Mouse (Mus musculus) kidney, postnatal 0 days (tissue): ENCODE measurements around the gene Gcdh. TPM values are rescaled to one million over a fixed set of nuclear protein-coding genes. Genes with fewer than 3 reads are reported as not detected.

ENCODE experiments used
- ATAC-seq: fragments of 200-750 bp; cut with Nextera tagmentation; replicated peaks from 2 replicates; pipeline ENCODE4 v1.8.0; 2017; ENCODE audit warnings: low read depth, moderate number of reproducible peaks, moderate TSS enrichment, moderate library complexity; ENCODE audit not compliant: low FRiP score
- DNase-seq: peaks from one replicate; pipeline ENCODE4 v3.0.0-alpha.2; 2016; ENCODE audit warnings: low spot score
- H3K27ac ChIP-seq: fragments of 300-500 bp; sonication (generic); 2 replicates; pipeline ENCODE4 v1.5.1; 2014; ENCODE audit warnings: mild to moderate bottlenecking
- H3K27me3 ChIP-seq: fragments of 300-500 bp; sonication (generic); 2 replicates; pipeline ENCODE4 v1.6.1; 2014; ENCODE audit warnings: low read length, mixed read lengths; ENCODE audit not compliant: insufficient read depth
- H3K36me3 ChIP-seq: fragments of 300-500 bp; sonication (generic); 2 replicates; pipeline ENCODE4 v1.6.1; 2014; ENCODE audit warnings: low read length, mixed read lengths; ENCODE audit not compliant: insufficient read depth
- H3K4me1 ChIP-seq: fragments of 300-500 bp; sonication (generic); replicated peaks from 2 replicates; pipeline ENCODE4 v1.6.1; 2014; ENCODE audit warnings: antibody characterized with exemption, low read length, mixed read lengths; ENCODE audit not compliant: insufficient read depth
- H3K4me2 ChIP-seq: fragments of 300-500 bp; sonication (generic); 2 replicates; pipeline ENCODE4 v1.6.1; 2014; ENCODE audit warnings: mild to moderate bottlenecking, low read length, moderate library complexity, mixed read lengths
- H3K4me3 ChIP-seq: fragments of 300-500 bp; sonication (generic); replicated peaks from 2 replicates; pipeline ENCODE4 v1.5.1; 2014; ENCODE audit warnings: low read depth, low read length
- H3K9ac ChIP-seq: fragments of 300-500 bp; sonication (generic); 2 replicates; pipeline ENCODE4 v1.6.1; 2014; ENCODE audit warnings: low read depth, low read length
- H3K9me3 ChIP-seq: fragments of 300-500 bp; sonication (generic); replicated peaks from 2 replicates; pipeline ENCODE4 v1.6.1; 2016; ENCODE audit warnings: low read length, inconsistent platforms, mixed read lengths
- CTCF ChIP-seq: IDR thresholded peaks from 2 replicates; pipeline ENCODE4 v1.5.1; 2016; ENCODE audit warnings: antibody characterized with exemption, low read depth, mild to moderate bottlenecking, moderate library complexity
- WGBS: fragments of 180-500 bp; shearing (Covaris S2); extraction: QIAGEN DNeasy Blood & Tissue Kit; methylation state at CpG from one replicate; pipeline ENCODE4 v1.1.7; 2014; 5-methylcytosine and 5-hydroxymethylcytosine counted together
- microRNA-seq: library from miRNA; unstranded; fragments of <30 nt; microRNA quantifications from one replicate; pipeline ENCODE4, GENCODE M21; 2016
- polyA plus RNA-seq: library from polyadenylated mRNA; unstranded; fragments of >200 nt; fragmentation: Nextera tagmentation; extraction: Ambion mirVana; gene quantifications from 2 replicates; pipeline ENCODE4 v1.2.1, GENCODE M21; 2015

Gcdh gene
- polyA plus RNA-seq, 1 experiment from 2014 or later: 59.2 TPM

DNA sequence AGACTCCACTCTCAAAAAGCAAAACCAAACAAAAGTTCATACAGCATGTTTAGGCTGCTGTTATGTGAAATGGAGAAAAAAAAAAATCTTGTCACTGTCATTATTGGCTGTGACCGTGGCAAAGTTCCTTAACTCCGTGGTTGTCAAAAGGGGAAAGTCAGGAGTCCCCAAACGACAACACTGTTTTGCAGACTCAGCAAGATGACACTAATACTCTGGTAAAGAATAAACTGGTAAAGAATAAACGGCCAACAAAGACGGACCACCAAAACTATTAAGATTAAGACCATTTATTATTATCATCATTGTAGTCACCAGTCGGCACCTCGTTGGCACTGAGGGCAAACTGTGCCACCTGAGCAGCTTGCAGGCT, 53.9 kb downstream of the Gcdh start:
- Histone ChIP-seq H3K27me3 (no peaks in the 10 kb centered on the region), H3K9ac (peak overlapping the region; percentile 87), H3K27ac (peak overlapping the region; percentile 92), H3K36me3 (peaks cover 65% of the 10 kb centered on the region), H3K9me3 (no peaks in the 10 kb centered on the region), H3K4me2 (peak overlapping the region; percentile 87), H3K4me1 (no peaks in the 10 kb centered on the region; the same call in 1 of the 2 replicates), H3K4me3 (peak overlapping the region; percentile 88)
- no peak for ATAC-seq
- no peak for TF ChIP-seq CTCF
- DNase-seq: no peak
- under 1% methylated on average over 7 of the region's 7 CpGs for WGBS

DNA sequence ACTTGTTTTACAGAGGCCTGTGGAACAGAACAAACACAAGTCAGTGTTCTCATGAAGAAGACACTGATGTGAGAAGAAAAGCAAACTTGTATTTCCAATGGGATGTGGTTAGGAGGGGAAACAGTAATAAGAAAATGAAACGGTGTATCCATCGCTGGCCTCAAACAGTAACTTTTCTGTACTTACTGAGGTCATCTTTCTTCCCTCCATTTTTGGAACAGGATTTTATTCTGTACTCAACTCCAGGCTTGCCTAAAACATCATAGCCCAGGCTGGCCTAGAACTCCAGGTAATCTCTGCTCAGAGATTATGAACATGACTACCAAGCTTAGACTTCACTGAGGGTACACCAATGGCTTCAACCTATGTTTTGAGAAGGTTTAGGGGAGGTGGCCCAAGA, 54.3 kb downstream of the Gcdh start:
- ATAC-seq (no peak), DNase-seq (no peak)
- no peaks in the 10 kb centered on the region for H3K27me3 ChIP-seq
- H3K9ac ChIP-seq: peak overlapping the region; percentile 87; the same call in 1 of the 2 replicates
- H3K4me2 ChIP-seq: peak overlapping the region; percentile 87
- H3K4me1 ChIP-seq: no peaks in the 10 kb centered on the region; the same call in 1 of the 2 replicates
- 82% methylated on average over 2 of the region's 2 CpGs for WGBS
- no peak for TF ChIP-seq CTCF
- H3K4me3 ChIP-seq: peak overlapping the region; percentile 88
- H3K36me3 ChIP-seq: peaks cover 65% of the 10 kb centered on the region
- H3K9me3 ChIP-seq: no peaks in the 10 kb centered on the region
- no peak overlapping the region for H3K27ac ChIP-seq

DNA sequence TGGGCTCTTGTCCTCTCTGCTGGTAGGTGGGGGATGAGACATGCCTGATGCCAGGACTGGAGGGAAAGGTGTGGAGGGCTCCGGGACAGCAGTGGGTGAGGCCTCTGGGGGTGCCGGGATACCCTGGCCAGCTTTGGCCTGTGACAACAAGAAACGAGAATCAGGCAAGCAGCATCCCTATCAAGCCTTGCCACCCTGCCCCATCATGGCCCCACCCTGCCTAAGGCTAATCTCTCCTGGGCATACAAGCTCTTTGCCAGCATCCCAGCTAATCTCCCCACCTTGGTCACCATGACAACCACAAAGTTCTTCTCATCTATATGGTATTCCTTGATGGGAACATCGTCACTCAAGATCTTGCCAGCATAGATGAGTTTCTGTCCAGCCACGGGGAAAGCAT, 55.2 kb downstream of the Gcdh start:
- H3K27ac ChIP-seq: no peak overlapping the region
- H3K9ac ChIP-seq: no peak overlapping the region
- no peak overlapping the region for H3K4me2 ChIP-seq
- ATAC-seq (no peak), DNase-seq (no peak)
- H3K27me3 ChIP-seq: no peaks in the 10 kb centered on the region
- H3K36me3 ChIP-seq: peaks cover 64% of the 10 kb centered on the region
- H3K9me3 ChIP-seq: no peaks in the 10 kb centered on the region
- H3K4me3 ChIP-seq: no peak overlapping the region
- TF ChIP-seq CTCF: no peak
- WGBS: 82% methylated on average over 5 of the region's 5 CpGs
- no peaks in the 10 kb centered on the region; the same call in 1 of the 2 replicates for H3K4me1 ChIP-seq

DNA sequence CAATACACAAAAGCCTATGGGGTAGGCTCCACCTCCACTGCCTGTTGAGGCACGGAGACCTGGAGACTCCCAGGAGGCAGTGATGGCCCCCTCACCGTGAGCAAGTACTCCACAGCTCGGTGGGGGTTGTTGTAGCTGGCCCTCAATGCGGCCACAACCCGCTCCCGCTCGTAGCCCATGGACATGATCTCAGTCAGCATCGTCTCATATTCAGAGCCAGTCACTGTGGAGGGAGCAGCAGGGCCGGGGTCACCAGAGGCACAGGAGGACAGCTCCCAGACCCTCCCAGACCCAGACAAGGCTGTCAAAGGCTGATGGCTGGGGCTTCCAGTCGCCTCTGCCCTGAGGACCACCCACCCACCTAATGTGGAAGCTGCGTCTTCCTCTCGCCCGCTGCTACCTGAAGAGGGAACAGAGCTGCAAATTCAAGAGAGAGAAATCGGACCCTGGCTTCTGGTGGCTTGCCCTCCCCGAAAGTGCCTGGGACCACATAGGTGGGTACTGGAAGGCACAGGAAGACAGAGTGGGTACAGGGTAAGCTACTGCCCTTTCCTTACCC, 55.7 kb downstream of the Gcdh start:
- H3K9me3 ChIP-seq: no peaks in the 10 kb centered on the region
- no peak overlapping the region for H3K27ac ChIP-seq
- H3K36me3 ChIP-seq: peaks cover 59% of the 10 kb centered on the region
- no peak overlapping the region for H3K4me3 ChIP-seq
- no peaks in the 10 kb centered on the region for H3K27me3 ChIP-seq
- no peak overlapping the region for H3K4me2 ChIP-seq
- no peak for DNase-seq
- no peak for TF ChIP-seq CTCF
- ATAC-seq: no peak
- 64% methylated on average over 15 of the region's 15 CpGs for WGBS
- H3K4me1 ChIP-seq: no peaks in the 10 kb centered on the region; the same call in 1 of the 2 replicates
- H3K9ac ChIP-seq: no peak overlapping the region

DNA sequence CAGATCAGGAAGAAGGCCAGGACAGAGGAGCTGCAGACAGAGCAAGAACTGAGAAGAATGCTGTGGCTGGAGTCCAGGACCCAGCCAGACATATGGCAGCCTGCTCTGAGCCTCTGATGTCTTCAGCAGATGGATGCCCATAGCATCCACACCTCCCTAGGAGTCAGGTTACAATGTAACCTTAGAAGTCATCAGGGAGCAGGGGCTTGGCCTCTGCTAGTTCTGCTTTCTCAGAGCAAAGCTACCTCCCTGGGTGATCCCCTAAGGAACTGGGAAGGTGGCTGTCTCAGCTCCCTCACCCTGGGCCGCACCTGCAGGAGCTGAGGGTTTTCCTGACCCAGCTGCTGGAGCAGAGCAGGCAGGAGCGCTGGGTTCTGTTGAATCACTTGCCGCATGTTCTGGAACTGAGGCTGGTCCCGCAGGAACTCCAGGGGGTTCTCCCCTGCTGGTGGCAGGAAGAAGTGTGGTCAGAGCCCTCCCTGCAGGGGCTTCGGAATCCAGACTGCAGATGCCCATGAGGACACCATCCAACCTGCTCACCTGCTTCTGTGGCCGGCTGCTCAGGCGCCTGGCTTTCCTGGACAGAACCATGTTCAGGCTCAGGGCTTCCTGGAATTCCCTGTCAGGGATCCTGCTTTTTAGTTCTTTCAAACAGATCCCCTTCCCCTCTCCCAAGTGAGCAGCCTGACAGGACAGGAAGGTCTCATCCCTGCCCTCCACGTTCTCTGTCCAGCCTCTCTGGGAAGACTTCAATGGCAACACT, 56.4 kb downstream of the Gcdh start:
- DNase-seq (peak; percentile 73), ATAC-seq (no peak; the same call in 1 of the 2 replicates)
- H3K4me2 ChIP-seq: no peak overlapping the region
- no peaks in the 10 kb centered on the region for H3K9me3 ChIP-seq
- no peak overlapping the region for H3K4me3 ChIP-seq
- H3K27me3 ChIP-seq: no peaks in the 10 kb centered on the region
- no peak overlapping the region for H3K27ac ChIP-seq
- TF ChIP-seq CTCF: no peak
- H3K4me1 ChIP-seq: no peaks in the 10 kb centered on the region; the same call in 1 of the 2 replicates
- H3K9ac ChIP-seq: no peak overlapping the region
- WGBS: 31% methylated on average over 8 of the region's 8 CpGs
- H3K36me3 ChIP-seq: peaks cover 52% of the 10 kb centered on the region

Small RNA genes lying within 50 kb of the gene (microRNA-seq; reads per million reads assigned to microRNA genes)
- not detected for gene Gm24197
- gene Mir7069: 1.6 reads per million

Other genes starting within 250 kb of the Gcdh start
- gene Ier2, start 231.1 kb downstream of the Gcdh start, polyA plus RNA-seq: 77.4 and 83.8 TPM in 2 replicates
- 55.3 and 56.1 TPM in 2 replicates for gene Trmt1, start 207.6 kb downstream of the Gcdh start, polyA plus RNA-seq
- 15.9 and 16.1 TPM in 2 replicates for gene Nacc1, start 206.1 kb downstream of the Gcdh start, polyA plus RNA-seq
- 6.1 and 6.4 TPM in 2 replicates for gene Lyl1, start 192.5 kb downstream of the Gcdh start, polyA plus RNA-seq
- 1.9 and 2.5 TPM in 2 replicates for gene G430095P16Rik, start 170.9 kb downstream of the Gcdh start, polyA plus RNA-seq
- 21.1 and 22.3 TPM in 2 replicates for gene Nfix, start 93.6 kb downstream of the Gcdh start, polyA plus RNA-seq
- 7.0 and 7.4 TPM in 2 replicates for gene Dand5, start 71.1 kb downstream of the Gcdh start, polyA plus RNA-seq
- 51.0 and 54.3 TPM in 2 replicates for gene Gadd45gip1, start 62.4 kb downstream of the Gcdh start, polyA plus RNA-seq
- gene Rad23a, start 53.3 kb downstream of the Gcdh start, polyA plus RNA-seq: 97.1 and 98.9 TPM in 2 replicates
- gene Calr, start 47.0 kb downstream of the Gcdh start, polyA plus RNA-seq: 644 and 753 TPM in 2 replicates
- 68.2 and 74.7 TPM in 2 replicates for gene Farsa, start 36.9 kb downstream of the Gcdh start, polyA plus RNA-seq
- 43.0 and 45.7 TPM in 2 replicates for gene Syce2, start 21.8 kb downstream of the Gcdh start, polyA plus RNA-seq
- 1.1 and 1.8 TPM in 2 replicates for gene Klf1, start 8.0 kb upstream of the Gcdh start, polyA plus RNA-seq
- gene Dnase2a, start 14.6 kb upstream of the Gcdh start, polyA plus RNA-seq: 12.3 and 13.2 TPM in 2 replicates
- 0.04 and 0.08 TPM in 2 replicates for gene Mast1, start 43.4 kb upstream of the Gcdh start, polyA plus RNA-seq
- 0.09 TPM in 1 of 2 replicates, not detected in the other for gene Rtbdn, start 53.1 kb upstream of the Gcdh start, polyA plus RNA-seq
- not detected in 2 replicates for gene Gm49661, start 75.5 kb upstream of the Gcdh start, polyA plus RNA-seq
- 729 and 747 TPM in 2 replicates for gene Prdx2, start 75.7 kb upstream of the Gcdh start, polyA plus RNA-seq
- gene Rnaseh2a, start 75.8 kb upstream of the Gcdh start, polyA plus RNA-seq: 101 and 103 TPM in 2 replicates
- gene Junb, start 84.8 kb upstream of the Gcdh start, polyA plus RNA-seq: 22.7 and 27.7 TPM in 2 replicates
- 30.2 and 32.0 TPM in 2 replicates for gene Hook2, start 96.7 kb upstream of the Gcdh start, polyA plus RNA-seq
- not detected in 2 replicates for gene Best2, start 120.6 kb upstream of the Gcdh start, polyA plus RNA-seq
- 116 and 125 TPM in 2 replicates for gene Asna1, start 131.4 kb upstream of the Gcdh start, polyA plus RNA-seq
- 120 and 131 TPM in 2 replicates for gene Trir, start 132.9 kb upstream of the Gcdh start, polyA plus RNA-seq
- gene Tnpo2, start 143.0 kb upstream of the Gcdh start, polyA plus RNA-seq: 19.0 and 19.4 TPM in 2 replicates
- gene Fbxw9, start 166.1 kb upstream of the Gcdh start, polyA plus RNA-seq: 35.2 and 38.5 TPM in 2 replicates
- gene Gm5741, start 174.1 kb upstream of the Gcdh start, polyA plus RNA-seq: not detected in 2 replicates
- 55.7 and 59.7 TPM in 2 replicates for gene Dhps, start 177.8 kb upstream of the Gcdh start, polyA plus RNA-seq
- 152 and 156 TPM in 2 replicates for gene Wdr83os, start 186.8 kb upstream of the Gcdh start, polyA plus RNA-seq
- 33.8 and 36.7 TPM in 2 replicates for gene Wdr83, start 187.4 kb upstream of the Gcdh start, polyA plus RNA-seq
- 40.1 and 42.3 TPM in 2 replicates for gene Man2b1, start 189.3 kb upstream of the Gcdh start, polyA plus RNA-seq
- gene Zfp791, start 229.2 kb upstream of the Gcdh start, polyA plus RNA-seq: 1.4 and 2.0 TPM in 2 replicates